Comparison of ENCODE assay signal across 12 mouse cellular contexts in genomic region chr7:46962132-46962531, GRCm38 (mm10). TPM values are rescaled to one million over a fixed set of nuclear protein-coding genes. Genes with fewer than 3 reads are reported as not detected.
DNase-seq lines count a peak whose midpoint lies in the region; ATAC-seq and TF ChIP-seq lines count a peak whose summit lies in the region.
"Had no signal": no experiment of that assay in that cellular context is flagged by ENCODE, and none has a peak within 500 bp of the region (broad histone marks: within the 10 kb centered on the region; RNA-seq: fewer than 3 reads in every experiment).

No protein-coding gene starts in this region.

- DNase-seq in cerebellum, postnatal 14 days, result peak; percentile 39 to 57
- DNase-seq in cerebellum, adult 11 months, result no peak
- DNase-seq in intestine, embryonic 14.5 days (ENCODE audit: low spot score), result peak; percentile 28
- DNase-seq in ovary, postnatal 36 days (ENCODE audit: low spot score), result peak; percentile 22
- DNase-seq in ovary, postnatal 10 days (ENCODE audit: low spot score), result no peak
- no peak for DNase-seq in spleen, adult 18-20 months
- DNase-seq: liver, embryonic 13.5 days had no signal

- H3K27ac ChIP-seq in intestine, embryonic 14.5 days (ENCODE audit: low read depth), result no peak overlapping the region
- H3K27ac ChIP-seq in intestine, postnatal 0 days (ENCODE audit: low read depth, low read length), result no peak overlapping the region
- H3K27ac ChIP-seq in stomach, embryonic 15.5 days, result peak overlapping the region; percentile 75; the same call in 1 of the 2 replicates
- H3K27ac ChIP-seq: liver, embryonic 13.5 days had no signal

- peaks cover 6% of the 10 kb centered on the region; the same call in 1 of the 2 replicates for H3K4me1 ChIP-seq in intestine, embryonic 14.5 days (replicated peaks; ENCODE audit: control insufficient read depth, insufficient read depth, low read length)
- no peaks in the 10 kb centered on the region for H3K4me1 ChIP-seq in intestine, postnatal 0 days (replicated peaks; ENCODE audit: control insufficient read depth, insufficient read depth, low read length)
- H3K4me1 ChIP-seq in stomach, embryonic 15.5 days, result peaks cover 21% of the 10 kb centered on the region

- no peak overlapping the region for H3K9ac ChIP-seq in intestine, embryonic 14.5 days (ENCODE audit: low read length)
- H3K9ac ChIP-seq in intestine, postnatal 0 days (ENCODE audit: low read depth, low read length), result no peak overlapping the region
- H3K9ac ChIP-seq in stomach, embryonic 15.5 days, result no peak overlapping the region

- no peak for ATAC-seq in intestine, embryonic 14.5 days (replicated peaks; ENCODE audit: low FRiP score, low TSS enrichment, low read depth)
- no peak for ATAC-seq in intestine, postnatal 0 days
- no peak for ATAC-seq in stomach, embryonic 15.5 days (ENCODE audit: insufficient read depth, low FRiP score, low read depth)

- no peak overlapping the region for H3K4me2 ChIP-seq in intestine, embryonic 14.5 days (ENCODE audit: low read length)
- H3K4me2 ChIP-seq in intestine, postnatal 0 days (replicated peaks; ENCODE audit: low read depth), result no peak overlapping the region
- no peak overlapping the region for H3K4me2 ChIP-seq in stomach, embryonic 15.5 days
- H3K4me2 ChIP-seq: liver, embryonic 13.5 days; midbrain, embryonic 11.5 days had no signal

- no peak overlapping the region for H3K4me3 ChIP-seq in intestine, embryonic 14.5 days (ENCODE audit: low read depth, low read length)
- H3K4me3 ChIP-seq in intestine, postnatal 0 days (ENCODE audit: low read depth, low read length), result no peak overlapping the region
- no peak overlapping the region for H3K4me3 ChIP-seq in stomach, embryonic 15.5 days (replicated peaks)
- H3K4me3 ChIP-seq: liver, embryonic 13.5 days had no signal

- H3K27me3 ChIP-seq in intestine, embryonic 14.5 days (replicated peaks; ENCODE audit: control insufficient read depth, insufficient read depth, low read length), result no peaks in the 10 kb centered on the region
- no peaks in the 10 kb centered on the region for H3K27me3 ChIP-seq in intestine, postnatal 0 days (replicated peaks; ENCODE audit: control insufficient read depth, insufficient read depth, low read length)
- H3K27me3 ChIP-seq in stomach, embryonic 15.5 days (replicated peaks), result no peaks in the 10 kb centered on the region

- no peak for TF ChIP-seq CTCF in intestine, postnatal 0 days (IDR thresholded peaks at IDR 0.05; ENCODE audit: low read depth)

- H3K36me3 ChIP-seq in intestine, embryonic 14.5 days (ENCODE audit: control insufficient read depth, insufficient read depth, low read length), result no peaks in the 10 kb centered on the region
- H3K36me3 ChIP-seq in intestine, postnatal 0 days (ENCODE audit: control insufficient read depth, insufficient read depth), result no peaks in the 10 kb centered on the region
- no peaks in the 10 kb centered on the region for H3K36me3 ChIP-seq in stomach, embryonic 15.5 days
- H3K36me3 ChIP-seq: liver, embryonic 13.5 days had no signal

- H3K9me3 ChIP-seq in intestine, embryonic 14.5 days (ENCODE audit: control insufficient read depth, low read length), result no peaks in the 10 kb centered on the region
- no peaks in the 10 kb centered on the region for H3K9me3 ChIP-seq in intestine, postnatal 0 days (ENCODE audit: control insufficient read depth)
- no peaks in the 10 kb centered on the region for H3K9me3 ChIP-seq in stomach, embryonic 15.5 days
- H3K9me3 ChIP-seq: liver, embryonic 13.5 days had no signal

RNA-seq across cellular contexts. Expression of gene Uevld, which starts 3.8 kb away (rescaled TPM):
- 11.4 and 12.6 TPM in 2 replicates for polyA plus RNA-seq in intestine, embryonic 14.5 days (2014; fragmentation: Nextera tagmentation; extraction: Ambion mirVana)
- polyA plus RNA-seq in intestine, postnatal 0 days (2015; fragmentation: Nextera tagmentation; extraction: Ambion mirVana), result 4.2 and 4.9 TPM in 2 replicates
- 10.0 and 10.9 TPM in 2 replicates for polyA plus RNA-seq in stomach, embryonic 15.5 days (2015; fragmentation: Nextera tagmentation; extraction: Ambion mirVana)

RNA-seq across cellular contexts. Expression of gene Gm9999, which starts 21.2 kb away (rescaled TPM):
- polyA plus RNA-seq in intestine, embryonic 14.5 days (2014; fragmentation: Nextera tagmentation; extraction: Ambion mirVana), result not detected in 2 replicates
- not detected in 2 replicates for polyA plus RNA-seq in intestine, postnatal 0 days (2015; fragmentation: Nextera tagmentation; extraction: Ambion mirVana)
- not detected in 2 replicates for polyA plus RNA-seq in stomach, embryonic 15.5 days (2015; fragmentation: Nextera tagmentation; extraction: Ambion mirVana)
- polyA plus RNA-seq: embryonic facial prominence, embryonic 11.5 days; liver, embryonic 13.5 days; midbrain, embryonic 11.5 days; stomach, embryonic 16.5 days had no signal

RNA-seq across cellular contexts. Expression of gene Tsg101, which starts 42.4 kb away (rescaled TPM):
- 165 and 174 TPM in 2 replicates for polyA plus RNA-seq in intestine, embryonic 14.5 days (2014; fragmentation: Nextera tagmentation; extraction: Ambion mirVana)
- polyA plus RNA-seq in intestine, postnatal 0 days (2015; fragmentation: Nextera tagmentation; extraction: Ambion mirVana), result 100 and 107 TPM in 2 replicates
- polyA plus RNA-seq in stomach, embryonic 15.5 days (2015; fragmentation: Nextera tagmentation; extraction: Ambion mirVana), result 125 and 137 TPM in 2 replicates

RNA-seq across cellular contexts. Expression of gene Spty2d1, which starts 46.1 kb away (rescaled TPM):
- 17.6 and 18.0 TPM in 2 replicates for polyA plus RNA-seq in intestine, embryonic 14.5 days (2014; fragmentation: Nextera tagmentation; extraction: Ambion mirVana)
- polyA plus RNA-seq in intestine, postnatal 0 days (2015; fragmentation: Nextera tagmentation; extraction: Ambion mirVana), result 8.0 and 10.3 TPM in 2 replicates
- polyA plus RNA-seq in stomach, embryonic 15.5 days (2015; fragmentation: Nextera tagmentation; extraction: Ambion mirVana), result 19.3 and 19.7 TPM in 2 replicates

Comparison
In these comparisons a context has a peak if more than half of its experiments do, and no peak if none do; other contexts are left out.
1. DNase-seq: peak in cerebellum, postnatal 14 days (2 of 2), intestine, embryonic 14.5 days (single experiment) and ovary, postnatal 36 days (single experiment); none in cerebellum, adult 11 months (single experiment), ovary, postnatal 10 days (single experiment) and spleen, adult 18-20 months (0 of 2).